11 mouse cellular contexts compared by ENCODE assay signal in the genomic region with DNA sequence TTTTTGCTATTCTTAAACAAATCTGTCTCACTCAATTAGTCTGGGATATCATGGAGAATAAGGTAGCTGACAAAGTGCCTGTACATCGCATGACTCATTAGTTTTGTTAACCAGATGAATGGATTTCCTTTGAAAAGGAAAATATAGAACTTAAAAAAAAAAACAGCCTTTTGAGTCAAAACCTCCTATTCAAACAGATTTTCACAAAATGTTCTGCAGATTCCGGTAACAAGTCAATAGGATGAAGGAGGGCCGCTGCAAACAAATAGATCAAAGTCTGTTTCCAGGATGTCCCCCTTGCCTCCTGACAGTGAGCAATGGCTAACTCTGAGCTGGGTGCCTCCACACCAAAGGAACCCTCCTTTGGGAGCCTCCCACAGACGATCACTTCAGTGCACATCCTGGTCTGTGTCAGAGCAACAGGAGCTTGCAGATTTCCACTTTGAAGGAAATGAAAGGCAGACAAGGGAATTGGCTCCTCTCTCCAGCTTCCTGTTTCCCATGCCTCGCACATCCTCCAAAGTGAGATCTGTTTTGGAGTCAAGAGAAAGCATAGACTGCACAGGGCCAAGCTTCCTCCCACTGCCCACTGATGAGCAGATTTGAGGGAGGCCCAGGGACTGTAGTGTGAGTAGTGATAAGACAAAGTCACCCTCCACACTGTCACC.
DNase-seq lines count a peak whose midpoint lies in the region; ATAC-seq lines count a peak whose summit lies in the region.
"Had no signal": no experiment of that assay in that cellular context is flagged by ENCODE, and none has a peak within 500 bp of the region (broad histone marks: within the 10 kb centered on the region; RNA-seq: fewer than 3 reads in every experiment).

No protein-coding gene starts in this region.

- H3K9me3 ChIP-seq in megakaryocyte, embryonic 14.5 days, result no peaks in the 10 kb centered on the region
- H3K9me3 ChIP-seq: liver, embryonic 15.5 days had no signal

- ATAC-seq in megakaryocyte, adult 5-6 weeks (ENCODE audit: poor library complexity, severe bottlenecking), result no peak
- ATAC-seq: Patski had no signal

- H3K36me3 ChIP-seq in megakaryocyte, embryonic 14.5 days (replicated peaks; ENCODE audit: low read length), result no peaks in the 10 kb centered on the region
- H3K36me3 ChIP-seq: liver, embryonic 15.5 days had no signal

- intact Hi-C loops in left cerebral cortex, postnatal 25 days (cut with DNase I), result no loop called here

- H3K4me3 ChIP-seq in megakaryocyte, embryonic 14.5 days (replicated peaks), result peak overlapping the region; percentile 57
- H3K4me3 ChIP-seq: liver, embryonic 15.5 days had no signal

- peaks cover 46% of the 10 kb centered on the region for H3K4me1 ChIP-seq in megakaryocyte, embryonic 14.5 days
- H3K4me1 ChIP-seq: liver, embryonic 15.5 days had no signal

- DNase-seq in adrenal gland, adult (ENCODE audit: inconsistent age in 2 of 2, low spot score in 1 of 2), result peak; percentile 42 to 62
- DNase-seq in adrenal gland, postnatal 4 days (ENCODE audit: low spot score in 2 of 2), result no peak
- peak; percentile 23 to 28 for DNase-seq in kidney, adult 8-10 months
- DNase-seq in lung, postnatal 36 days, result peak; percentile 56
- DNase-seq in thymus, postnatal 4 days, result no peak
- DNase-seq in left cerebral cortex, postnatal 25 days (ENCODE audit: low spot score in 2 of 2), result no peak
- DNase-seq: cerebellum, adult 18-20 months had no signal

- no peaks in the 10 kb centered on the region for H3K27me3 ChIP-seq in megakaryocyte, embryonic 14.5 days (replicated peaks)
- H3K27me3 ChIP-seq: liver, embryonic 15.5 days had no signal

Comparison
In these comparisons a context has a peak if more than half of its experiments do, and no peak if none do; other contexts are left out.
1. DNase-seq: peak in adrenal gland, adult (2 of 2), kidney, adult 8-10 months (2 of 2) and lung, postnatal 36 days (single experiment); none in adrenal gland, postnatal 4 days (0 of 2), thymus, postnatal 4 days (single experiment) and left cerebral cortex, postnatal 25 days (0 of 2).